Mouse (Mus musculus): ENCODE measurements around the gene Entpd1.

- TF ChIP-seq MAFK (IDR thresholded peaks at IDR 0.05; ENCODE audit: borderline replicate concordance, low read depth, low read length) (no peak), POLR2AphosphoS2 (IDR thresholded peaks at IDR 0.05; ENCODE audit: low read length) (no peak), RAD21 (IDR thresholded peaks at IDR 0.05; ENCODE audit: low read depth, low read length) (no peak)
These were observed 13.8 kb downstream of the Entpd1 start for GRCm38 (mm10) chr19:40625935-40626334.
